Mouse (Mus musculus) heart, embryonic 14.5 days (tissue): ENCODE results near the gene Rgs3. TPM values are rescaled to one million over a fixed set of nuclear protein-coding genes. Genes with fewer than 3 reads are reported as not detected.
A peak's percentile ranks its signal among the peaks of the same experiment; 100 is the strongest.

Source experiments
- ATAC-seq: fragments of 200-750 bp; cut with Nextera tagmentation; 2 replicates; pipeline ENCODE4 v1.8.0; 2017; ENCODE audit warnings: low read depth, moderate TSS enrichment; ENCODE audit not compliant: insufficient number of reproducible peaks, insufficient read depth, low FRiP score
- H3K27ac ChIP-seq, 2 experiments: fragments of 200-500 bp in 1 of 2; fragments of 300-500 bp in 1 of 2; sonication (generic) in 1 of 2; replicated peaks in 1 of 2; 2 replicates each; pipeline ENCODE4 v1.5.1; 2012 to 2014; ENCODE audit warnings: low read depth in 2 of 2, low read length in 2 of 2, control low read depth in 1 of 2, mild to moderate bottlenecking in 1 of 2, mixed read lengths in 1 of 2; ENCODE audit not compliant: control insufficient read depth in 1 of 2, insufficient read depth in 1 of 2
- H3K27me3 ChIP-seq: fragments of 300-500 bp; sonication (generic); 2 replicates; pipeline ENCODE4 v1.6.1; 2014; ENCODE audit warnings: mild to moderate bottlenecking, low read length, control low read depth; ENCODE audit not compliant: control insufficient read depth, insufficient read depth
- H3K36me3 ChIP-seq: fragments of 300-500 bp; sonication (generic); 2 replicates; pipeline ENCODE4 v1.6.1; 2014; ENCODE audit warnings: mild to moderate bottlenecking, control low read depth, low read length, mixed read lengths; ENCODE audit not compliant: control insufficient read depth, insufficient read depth
- H3K4me1 ChIP-seq, 2 experiments: fragments of 200-500 bp in 1 of 2; fragments of 300-500 bp in 1 of 2; sonication (generic) in 1 of 2; 2 replicates each; pipeline ENCODE4 v1.6.1; 2012 to 2014; ENCODE audit warnings: low read length in 2 of 2, control low read depth in 1 of 2, mixed read lengths in 1 of 2; ENCODE audit not compliant: control insufficient read depth in 2 of 2, insufficient read depth in 2 of 2
- H3K4me2 ChIP-seq: fragments of 300-500 bp; sonication (generic); 2 replicates; pipeline ENCODE4 v1.6.1; 2014; ENCODE audit warnings: mild to moderate bottlenecking, low read length
- H3K4me3 ChIP-seq, 2 experiments: fragments of 200-500 bp in 1 of 2; fragments of 300-500 bp in 1 of 2; sonication (generic) in 1 of 2; 2 replicates each; pipeline ENCODE4 v1.5.1; 2012 to 2014; ENCODE audit warnings: low read length in 2 of 2, mild to moderate bottlenecking in 2 of 2, control low read depth in 1 of 2, low read depth in 1 of 2, moderate library complexity in 1 of 2; ENCODE audit not compliant: control insufficient read depth in 1 of 2, insufficient read depth in 1 of 2
- H3K9ac ChIP-seq: fragments of 300-500 bp; sonication (generic); 2 replicates; pipeline ENCODE4 v1.6.1; 2014; ENCODE audit warnings: mild to moderate bottlenecking, low read length
- H3K9me3 ChIP-seq: fragments of 300-500 bp; sonication (generic); 2 replicates; pipeline ENCODE4 v1.6.1; 2016; ENCODE audit warnings: low read length, control low read depth; ENCODE audit not compliant: control insufficient read depth
- WGBS: fragments of 180-500 bp; shearing (Covaris S2); extraction: QIAGEN DNeasy Blood & Tissue Kit; methylation state at CpG from one replicate; pipeline ENCODE4 v1.1.7; 2014; 5-methylcytosine and 5-hydroxymethylcytosine counted together
- polyA plus RNA-seq: library from polyadenylated mRNA; unstranded; fragments of >200 nt; fragmentation: Nextera tagmentation; extraction: Ambion mirVana; gene quantifications from 2 replicates; pipeline ENCODE4 v1.2.1, GENCODE M21; 2014

Gene Rgs3
- polyA plus RNA-seq, 1 experiment from 2014 or later: 70.4 TPM

GRCm38 (mm10) chr4:62637856-62638604, 78.4 kb downstream of the Rgs3 start:
- peak overlapping the region in 1 of 2 experiments; percentile 16; a peak in 1 of 4 replicates for H3K27ac ChIP-seq
- peaks cover 33% of the 10 kb centered on the region for H3K36me3 ChIP-seq
- H3K9ac ChIP-seq: no peak overlapping the region
- no peaks in the 10 kb centered on the region for H3K9me3 ChIP-seq
- H3K4me3 ChIP-seq: no peak overlapping the region
- H3K27me3 ChIP-seq: peaks cover 18% of the 10 kb centered on the region; the same call in 1 of the 2 replicates
- WGBS: 68% methylated on average over 4 of the region's 4 CpGs
- no peak overlapping the region for H3K4me2 ChIP-seq
- peaks cover 42 to 49% of the 10 kb centered on the region in 2 experiments for H3K4me1 ChIP-seq
- ATAC-seq: no peak

GRCm38 (mm10) chr4:62640496-62641229, 81.0 kb downstream of the Rgs3 start:
- peak overlapping the region; percentile 71 to 86 for H3K27ac ChIP-seq
- H3K36me3 ChIP-seq: peaks cover 31% of the 10 kb centered on the region
- WGBS: 57% methylated on average over 15 of the region's 15 CpGs
- ATAC-seq: no peak
- H3K9ac ChIP-seq: peak overlapping the region; percentile 41; the same call in 1 of the 2 replicates
- peaks cover 38 to 51% of the 10 kb centered on the region in 2 experiments for H3K4me1 ChIP-seq
- peaks cover 20% of the 10 kb centered on the region; the same call in 1 of the 2 replicates for H3K27me3 ChIP-seq
- H3K9me3 ChIP-seq: no peaks in the 10 kb centered on the region
- no peak overlapping the region for H3K4me3 ChIP-seq
- no peak overlapping the region for H3K4me2 ChIP-seq

GRCm38 (mm10) chr4:62641230-62641589, 81.6 kb downstream of the Rgs3 start:
- 26% methylated on average over 11 of the region's 11 CpGs for WGBS
- H3K27ac ChIP-seq: peak overlapping the region; percentile 71 to 86
- peaks cover 21% of the 10 kb centered on the region; the same call in 1 of the 2 replicates for H3K27me3 ChIP-seq
- no peak overlapping the region for H3K4me3 ChIP-seq
- no peak overlapping the region for H3K4me2 ChIP-seq
- H3K36me3 ChIP-seq: peaks cover 29% of the 10 kb centered on the region
- H3K9me3 ChIP-seq: no peaks in the 10 kb centered on the region
- peak; percentile 27; the same call in 1 of the 2 replicates for ATAC-seq
- peak overlapping the region; percentile 41; the same call in 1 of the 2 replicates for H3K9ac ChIP-seq
- peaks cover 36 to 47% of the 10 kb centered on the region in 2 experiments for H3K4me1 ChIP-seq

- Histone ChIP-seq H3K4me2 (no peak overlapping the region), H3K9ac (no peak overlapping the region), H3K27me3 (peaks cover 26% of the 10 kb centered on the region), H3K4me3 (no peak overlapping the region), H3K9me3 (no peaks in the 10 kb centered on the region), H3K36me3 (peaks cover 31% of the 10 kb centered on the region), H3K4me1 (peaks cover 34 to 44% of the 10 kb centered on the region in 2 experiments), H3K27ac (peak overlapping the region; percentile 45 to 86)
- WGBS: 73% methylated on average over 3 of the region's 3 CpGs
- no peak for ATAC-seq
Measured at GRCm38 (mm10) chr4:62641656-62642055, 82.0 kb downstream of the Rgs3 start.

DNA sequence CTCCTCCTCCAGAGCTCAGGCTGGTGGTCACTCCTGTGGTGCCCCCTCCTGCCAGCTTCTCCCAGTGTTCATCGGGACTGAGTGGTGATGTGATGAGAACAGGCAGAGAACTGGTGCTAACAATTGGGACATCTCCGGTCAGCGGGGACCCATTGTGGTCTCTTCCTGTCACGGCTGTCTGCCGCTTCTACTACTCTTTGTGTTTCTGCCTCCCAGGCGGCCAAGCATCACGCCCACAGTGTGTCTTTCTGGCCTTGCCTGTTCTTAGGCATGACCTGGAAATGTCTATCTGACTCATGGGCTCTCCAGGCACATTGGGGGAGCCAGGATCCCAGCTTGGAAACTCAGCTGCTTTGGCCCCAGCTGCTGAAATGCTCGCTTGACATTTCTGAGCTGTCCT, 83.8 kb downstream of the Rgs3 start:
- Histone ChIP-seq H3K27me3 (peaks cover 36% of the 10 kb centered on the region), H3K36me3 (peaks cover 40% of the 10 kb centered on the region), H3K9ac (no peak overlapping the region), H3K9me3 (no peaks in the 10 kb centered on the region), H3K4me1 (peaks cover 31 to 44% of the 10 kb centered on the region in 2 experiments), H3K4me2 (no peak overlapping the region), H3K27ac (peak overlapping the region; percentile 10 to 73; a peak in 3 of 4 replicates), H3K4me3 (no peak overlapping the region)
- 60% methylated on average over 8 of the region's 8 CpGs for WGBS
- no peak for ATAC-seq

- 0 out of 2 replicates have a peak, but pooled peaks have one; percentile 19 for ATAC-seq
- Histone ChIP-seq H3K4me1 (peaks cover 31 to 44% of the 10 kb centered on the region in 2 experiments), H3K27ac (peak overlapping the region in 1 of 2 experiments; percentile 73; a peak in 2 of 4 replicates), H3K9me3 (no peaks in the 10 kb centered on the region), H3K4me3 (no peak overlapping the region), H3K27me3 (peaks cover 36% of the 10 kb centered on the region), H3K4me2 (no peak overlapping the region), H3K9ac (no peak overlapping the region), H3K36me3 (peaks cover 34% of the 10 kb centered on the region; the same call in 1 of the 2 replicates)
- WGBS: 37% methylated on average over 11 of the region's 11 CpGs
Measured at GRCm38 (mm10) chr4:62644031-62644793, 84.6 kb downstream of the Rgs3 start.
